Comparison of ENCODE assay signal across 3 mouse cellular contexts in genomic region chr9:64183295-64183694, GRCm38 (mm10). TPM values are rescaled to one million over a fixed set of nuclear protein-coding genes. Genes with fewer than 3 reads are reported as not detected.
"Had no signal": no experiment of that assay in that cellular context is flagged by ENCODE, and none has a peak within 500 bp of the region (broad histone marks: within the 10 kb centered on the region; RNA-seq: fewer than 3 reads in every experiment).

No protein-coding gene starts in this region.

RNA-seq across cellular contexts. Expression of gene Uchl4, which starts 51.7 kb away (rescaled TPM):
- total RNA-seq: forebrain, postnatal 0 days had no signal
- polyA plus RNA-seq: erythroblast, embryonic 14.5 days; gonadal fat pad, adult 2 months had no signal
